Mouse (Mus musculus) liver, embryonic 16.5 days (tissue): ENCODE measurements around the gene Smtn. TPM values are rescaled to one million over a fixed set of nuclear protein-coding genes. Genes with fewer than 3 reads are reported as not detected.

Experiments
- ATAC-seq: fragments of 200-750 bp; cut with Nextera tagmentation; 2 replicates; pipeline ENCODE4 v1.8.0; 2017; ENCODE audit warnings: low read depth, mild to moderate bottlenecking, moderate number of reproducible peaks, moderate library complexity
- H3K27ac ChIP-seq: fragments of 300-500 bp; sonication (generic); 2 replicates; pipeline ENCODE4 v1.5.1; 2014; ENCODE audit warnings: mild to moderate bottlenecking, low read length
- H3K27me3 ChIP-seq: fragments of 300-500 bp; sonication (generic); 2 replicates; pipeline ENCODE4 v1.6.1; 2014; ENCODE audit warnings: low read depth, low read length, mixed read lengths; ENCODE audit not compliant: control insufficient read depth, insufficient read depth
- H3K36me3 ChIP-seq: fragments of 300-500 bp; sonication (generic); 2 replicates; pipeline ENCODE4 v1.6.1; 2014; ENCODE audit warnings: mild to moderate bottlenecking; ENCODE audit not compliant: control insufficient read depth, insufficient read depth
- H3K4me1 ChIP-seq: fragments of 300-500 bp; sonication (generic); 2 replicates; pipeline ENCODE4 v1.6.1; 2014; ENCODE audit warnings: low read depth, low read length, mixed read lengths; ENCODE audit not compliant: control insufficient read depth
- H3K4me2 ChIP-seq: fragments of 300-500 bp; sonication (generic); 2 replicates; pipeline ENCODE4 v1.6.1; 2014; ENCODE audit warnings: low read depth, low read length, mixed read lengths
- H3K4me3 ChIP-seq: fragments of 300-500 bp; sonication (generic); 2 replicates; pipeline ENCODE4 v1.5.1; 2014; ENCODE audit warnings: low read depth, mild to moderate bottlenecking, low read length
- H3K9ac ChIP-seq: fragments of 300-500 bp; sonication (generic); 2 replicates; pipeline ENCODE4 v1.6.1; 2014; ENCODE audit warnings: low read depth, low read length
- H3K9me3 ChIP-seq: fragments of 300-500 bp; sonication (generic); replicated peaks from 2 replicates; pipeline ENCODE4 v1.6.1; 2016; ENCODE audit warnings: low read length; ENCODE audit not compliant: control insufficient read depth
- whole genome bisulfite sequencing: fragments of 180-500 bp; shearing (Covaris S2); extraction: QIAGEN DNeasy Blood & Tissue Kit; methylation state at CpG from one replicate; pipeline ENCODE4 v1.1.7; 2014; ENCODE audit not compliant: insufficient replicate concordance; 5-methylcytosine and 5-hydroxymethylcytosine counted together
- polyA plus RNA-seq: library from polyadenylated mRNA; unstranded; fragments of >200 nt; fragmentation: Nextera tagmentation; extraction: Ambion mirVana; gene quantifications from 2 replicates; pipeline ENCODE4 v1.2.1, GENCODE M21; 2015

Gene Smtn
- polyA plus RNA-seq, 1 experiment from 2014 or later = 16.7 TPM

DNA sequence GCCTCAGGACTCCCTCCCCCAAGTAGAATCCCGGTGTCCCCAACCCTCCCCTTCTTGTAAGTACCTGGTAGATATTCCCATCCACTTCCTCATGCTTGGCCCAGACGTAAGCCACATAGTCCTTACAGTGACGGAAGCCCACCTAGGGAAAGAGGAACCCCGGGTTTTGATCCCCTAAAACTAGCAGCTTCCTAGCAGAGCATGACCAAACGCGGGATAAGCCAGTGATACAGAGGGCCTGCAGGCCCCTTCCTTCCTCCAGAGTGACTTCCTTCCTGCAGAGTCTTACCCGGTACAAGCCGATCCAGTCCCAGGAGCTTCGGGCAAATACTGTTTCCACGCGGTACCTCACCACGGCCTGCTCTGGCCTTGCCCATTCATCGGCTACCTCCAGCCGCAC, 44.9 kb downstream of the Smtn start:
- H3K4me3 ChIP-seq = no peak overlapping the region
- no peaks in the 10 kb centered on the region for H3K9me3 ChIP-seq
- H3K27me3 ChIP-seq = no peaks in the 10 kb centered on the region
- H3K4me1 ChIP-seq = no peaks in the 10 kb centered on the region
- 40% methylated on average over 14 of the region's 14 CpGs for WGBS
- H3K4me2 ChIP-seq = no peak overlapping the region; the same call in 1 of the 2 replicates
- H3K27ac ChIP-seq = no peak overlapping the region
- no peak overlapping the region for H3K9ac ChIP-seq
- no peaks in the 10 kb centered on the region for H3K36me3 ChIP-seq
- no peak for ATAC-seq

DNA sequence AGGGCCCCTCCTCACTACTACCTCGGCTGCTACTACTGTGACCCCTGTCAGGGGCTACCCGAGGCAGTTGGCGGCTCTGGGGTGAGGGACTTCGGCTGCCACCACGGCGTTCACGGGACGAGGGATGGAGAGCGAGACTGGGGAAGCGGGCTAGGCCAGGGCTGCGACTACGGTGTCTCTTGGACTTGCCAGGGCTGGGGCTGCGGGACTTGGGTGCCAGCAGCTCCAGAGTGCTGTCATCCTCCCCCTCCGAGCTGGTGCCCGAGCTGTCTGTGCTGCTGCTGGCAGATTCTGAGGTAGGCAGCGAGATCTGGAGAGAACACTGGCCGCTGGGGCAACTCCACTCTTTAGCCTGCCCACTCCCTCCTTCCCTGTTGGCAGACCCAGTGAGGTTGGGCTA, 45.6 kb downstream of the Smtn start:
- Histone ChIP-seq H3K9ac (no peak overlapping the region), H3K27ac (no peak overlapping the region)
- ATAC-seq = no peak

GRCm38 (mm10) chr11:3492748-3493147, 47.7 kb downstream of the Smtn start:
- Histone ChIP-seq H3K4me2 (no peak overlapping the region), H3K27ac (no peak overlapping the region), H3K4me1 (no peaks in the 10 kb centered on the region), H3K9ac (no peak overlapping the region), H3K9me3 (no peaks in the 10 kb centered on the region), H3K27me3 (no peaks in the 10 kb centered on the region), H3K4me3 (no peak overlapping the region), H3K36me3 (no peaks in the 10 kb centered on the region)
- ATAC-seq = no peak
- 61% methylated on average over 4 of the region's 4 CpGs for WGBS

More for the DNA sequence above, 45.6 kb downstream of the Smtn start:
- Histone ChIP-seq H3K4me3 (no peak overlapping the region), H3K27me3 (no peaks in the 10 kb centered on the region), H3K4me1 (no peaks in the 10 kb centered on the region), H3K4me2 (no peak overlapping the region), H3K9me3 (no peaks in the 10 kb centered on the region), H3K36me3 (no peaks in the 10 kb centered on the region)
- 76% methylated on average over 17 of the region's 17 CpGs for whole genome bisulfite sequencing

DNA sequence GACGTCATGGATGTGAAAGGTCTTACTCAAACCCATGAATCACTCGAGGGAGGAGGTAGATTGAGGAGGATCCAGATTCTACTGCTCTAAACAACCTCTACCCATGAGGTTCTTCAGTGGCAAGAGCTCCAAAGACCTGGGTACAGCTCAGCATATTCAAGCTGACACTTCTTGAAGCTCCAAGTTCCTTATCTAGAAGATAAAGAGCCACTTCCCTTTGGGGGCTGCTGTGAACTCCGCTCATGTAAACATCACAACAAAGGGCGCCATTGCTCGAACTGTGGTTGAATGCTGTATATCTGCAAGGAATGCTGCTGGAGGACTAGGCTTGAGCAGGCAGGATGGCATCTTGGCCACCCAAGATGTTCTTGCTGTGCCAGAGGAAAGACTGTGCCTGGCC, 51.4 kb downstream of the Smtn start:
- Histone ChIP-seq H3K27ac (no peak overlapping the region), H3K27me3 (no peaks in the 10 kb centered on the region), H3K9me3 (no peaks in the 10 kb centered on the region), H3K4me3 (no peak overlapping the region), H3K9ac (no peak overlapping the region), H3K4me1 (no peaks in the 10 kb centered on the region), H3K36me3 (no peaks in the 10 kb centered on the region), H3K4me2 (no peak overlapping the region)
- 27% methylated on average over 5 of the region's 5 CpGs for WGBS
- ATAC-seq = no peak

GRCm38 (mm10) chr11:3487952-3488570, 52.4 kb downstream of the Smtn start, which contains the start of gene Pla2g3:
Pla2g3 (plus strand) TSS chr11:3488284.
- Histone ChIP-seq H3K4me2 (no peak within 1 kb of the TSS), H3K4me3 (no peak within 1 kb of the TSS), H3K36me3 (no peaks in the 10 kb centered on the region), H3K27ac (no peak within 1 kb of the TSS), H3K4me1 (no peaks in the 10 kb centered on the region), H3K9me3 (no peaks in the 10 kb centered on the region), H3K9ac (no peak within 1 kb of the TSS), H3K27me3 (no peaks in the 10 kb centered on the region)
- 36% methylated on average over 11 of the region's 11 CpGs for WGBS
- no peak for ATAC-seq

GRCm38 (mm10) chr11:3486349-3486748, 54.1 kb downstream of the Smtn start:
- H3K4me3 ChIP-seq = no peak overlapping the region
- H3K36me3 ChIP-seq = no peaks in the 10 kb centered on the region
- H3K9ac ChIP-seq = no peak overlapping the region
- H3K27ac ChIP-seq = peak overlapping the region; percentile 33; the same call in 1 of the 2 replicates
- no peak; the same call in 1 of the 2 replicates for ATAC-seq
- 42% methylated on average over 7 of the region's 7 CpGs for WGBS
- no peaks in the 10 kb centered on the region for H3K9me3 ChIP-seq
- H3K27me3 ChIP-seq = no peaks in the 10 kb centered on the region
- no peak overlapping the region for H3K4me2 ChIP-seq
- H3K4me1 ChIP-seq = no peaks in the 10 kb centered on the region

DNA sequence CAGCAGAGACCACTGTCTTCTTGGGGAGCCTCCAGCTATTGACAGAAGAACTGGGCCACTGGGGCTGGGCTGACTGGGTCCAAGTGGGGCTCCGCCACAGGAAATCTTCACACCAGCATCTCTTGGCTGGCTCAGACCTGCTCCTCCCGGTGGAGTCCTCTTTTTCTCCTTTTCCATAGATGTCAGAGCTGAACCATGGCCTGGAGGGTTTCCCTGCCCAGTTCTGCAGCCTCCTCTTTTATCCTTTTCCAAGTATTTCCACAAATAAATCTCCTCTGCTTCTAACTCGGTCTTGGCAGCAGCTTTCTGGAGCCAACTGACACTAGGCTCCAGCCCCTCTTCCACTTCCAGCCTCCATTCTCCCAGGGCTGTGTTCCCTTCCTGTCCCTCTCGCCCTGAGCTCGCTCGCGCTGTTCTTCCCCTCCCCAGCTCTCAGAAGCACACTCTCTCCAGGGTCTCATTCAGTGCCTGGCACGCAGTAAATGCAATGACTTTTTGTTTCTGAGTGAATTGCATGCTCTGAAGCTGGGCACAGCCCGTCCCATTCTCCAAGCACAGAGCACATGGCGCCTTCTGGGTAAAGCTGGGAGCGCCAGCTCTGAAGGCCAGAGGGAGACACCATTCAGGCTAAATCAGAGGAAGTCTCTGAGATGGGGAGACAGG, 56.3 kb downstream of the Smtn start:
- Histone ChIP-seq H3K9me3 (no peaks in the 10 kb centered on the region), H3K4me3 (no peak overlapping the region), H3K27ac (no peak overlapping the region), H3K4me2 (no peak overlapping the region), H3K36me3 (no peaks in the 10 kb centered on the region), H3K4me1 (no peaks in the 10 kb centered on the region), H3K27me3 (no peaks in the 10 kb centered on the region), H3K9ac (no peak overlapping the region)
- ATAC-seq = no peak
- 51% methylated on average over 11 of the region's 11 CpGs for WGBS

- Histone ChIP-seq H3K9ac (no peak overlapping the region), H3K4me3 (no peak overlapping the region), H3K9me3 (no peaks in the 10 kb centered on the region), H3K27me3 (no peaks in the 10 kb centered on the region), H3K4me2 (no peak overlapping the region), H3K36me3 (no peaks in the 10 kb centered on the region), H3K4me1 (no peaks in the 10 kb centered on the region), H3K27ac (no peak overlapping the region)
- no peak for ATAC-seq
These were observed 64.9 kb downstream of the Smtn start for GRCm38 (mm10) chr11:3475489-3475888.

- no peak for ATAC-seq
- WGBS = 43% methylated on average over 7 of the region's 7 CpGs
- H3K9me3 ChIP-seq = no peaks in the 10 kb centered on the region
These were observed 65.8 kb downstream of the Smtn start for GRCm38 (mm10) chr11:3474480-3475115.

More at GRCm38 (mm10) chr11:3474480-3475115, 65.8 kb downstream of the Smtn start:
- H3K27ac ChIP-seq = no peak overlapping the region
- H3K4me3 ChIP-seq = no peak overlapping the region
- no peaks in the 10 kb centered on the region for H3K36me3 ChIP-seq
- no peaks in the 10 kb centered on the region for H3K27me3 ChIP-seq
- no peak overlapping the region for H3K9ac ChIP-seq
- no peak overlapping the region for H3K4me2 ChIP-seq
- no peaks in the 10 kb centered on the region for H3K4me1 ChIP-seq
